Mouse (Mus musculus): Measurements from ENCODE around the gene Gpr158. TPM values are rescaled to one million over a fixed set of nuclear protein-coding genes. Genes with fewer than 3 reads are reported as not detected.

Gpr158 gene
- polyA plus RNA-seq (2012; ENCODE audit: insufficient read depth, low replicate concordance), result 0.23 TPM in 1 of 2 replicates, not detected in the other

GRCm38 (mm10) chr2:21367345-21368111, at the start of gene Gpr158:
Gpr158 (plus strand) TSS chr2:21367542.
- H3K4me3 ChIP-seq (replicated peaks), result peak within 1 kb of the TSS; percentile 23
- TF ChIP-seq GATA1 (IDR thresholded peaks at IDR 0.05; ENCODE audit: borderline replicate concordance, low read length) (no peak), FLI1 (IDR thresholded peaks at IDR 0.05; ENCODE audit: low read length) (no peak)
- H3K4me1 ChIP-seq, result peaks cover 8% of the 10 kb centered on the region; the same call in 1 of the 2 replicates
- no peaks in the 10 kb centered on the region for H3K36me3 ChIP-seq (replicated peaks; ENCODE audit: low read length)
- peaks cover 22% of the 10 kb centered on the region for H3K27me3 ChIP-seq (replicated peaks)
- H3K9me3 ChIP-seq, result peaks cover 21% of the 10 kb centered on the region; the same call in 1 of the 2 replicates

- Histone ChIP-seq H3K4me1 (no peaks in the 10 kb centered on the region), H3K9me3 (no peaks in the 10 kb centered on the region), H3K36me3 (replicated peaks; ENCODE audit: low read length) (no peaks in the 10 kb centered on the region), H3K27me3 (replicated peaks) (no peaks in the 10 kb centered on the region), H3K4me3 (replicated peaks) (no peak overlapping the region)
- no peak for TF ChIP-seq FLI1 (IDR thresholded peaks at IDR 0.05; ENCODE audit: low read length)
- TF ChIP-seq GATA1 (IDR thresholded peaks at IDR 0.05; ENCODE audit: borderline replicate concordance, low read length), result no peak
These were observed 23.5 kb upstream of the Gpr158 start for GRCm38 (mm10) chr2:21343821-21344220.

GRCm38 (mm10) chr2:21368351-21369170, 1.2 kb downstream of the Gpr158 start:
- Histone ChIP-seq H3K9me3 (peaks cover 21% of the 10 kb centered on the region; the same call in 1 of the 2 replicates), H3K36me3 (replicated peaks; ENCODE audit: low read length) (no peaks in the 10 kb centered on the region), H3K4me3 (replicated peaks) (no peak overlapping the region), H3K27me3 (replicated peaks) (peaks cover 22% of the 10 kb centered on the region), H3K4me1 (peaks cover 8% of the 10 kb centered on the region; the same call in 1 of the 2 replicates)
- no peak for TF ChIP-seq GATA1 (IDR thresholded peaks at IDR 0.05; ENCODE audit: borderline replicate concordance, low read length)
- no peak for TF ChIP-seq FLI1 (IDR thresholded peaks at IDR 0.05; ENCODE audit: low read length)

- TF ChIP-seq GATA1 (IDR thresholded peaks at IDR 0.05; ENCODE audit: borderline replicate concordance, low read length), result no peak
- TF ChIP-seq FLI1 (IDR thresholded peaks at IDR 0.05; ENCODE audit: low read length), result no peak
- H3K4me1 ChIP-seq, result peaks cover 8% of the 10 kb centered on the region; the same call in 1 of the 2 replicates
- no peak overlapping the region for H3K4me3 ChIP-seq (replicated peaks)
- peaks cover 17% of the 10 kb centered on the region; the same call in 1 of the 2 replicates for H3K9me3 ChIP-seq
- H3K27me3 ChIP-seq (replicated peaks), result peaks cover 22% of the 10 kb centered on the region
- H3K36me3 ChIP-seq (replicated peaks; ENCODE audit: low read length), result no peaks in the 10 kb centered on the region
These were observed 1.8 kb downstream of the Gpr158 start for GRCm38 (mm10) chr2:21369171-21369485.

- Histone ChIP-seq H3K4me3 (replicated peaks) (no peak overlapping the region), H3K27me3 (replicated peaks) (peaks cover 22% of the 10 kb centered on the region), H3K9me3 (peaks cover 16% of the 10 kb centered on the region; the same call in 1 of the 2 replicates), H3K36me3 (replicated peaks; ENCODE audit: low read length) (no peaks in the 10 kb centered on the region), H3K4me1 (peaks cover 8% of the 10 kb centered on the region; the same call in 1 of the 2 replicates)
- TF ChIP-seq GATA1 (IDR thresholded peaks at IDR 0.05; ENCODE audit: borderline replicate concordance, low read length) (no peak), FLI1 (IDR thresholded peaks at IDR 0.05; ENCODE audit: low read length) (no peak)
These were observed 2.2 kb downstream of the Gpr158 start for GRCm38 (mm10) chr2:21369556-21369955.

- Histone ChIP-seq H3K27me3 (replicated peaks) (no peaks in the 10 kb centered on the region), H3K4me3 (replicated peaks) (no peak overlapping the region), H3K9me3 (no peaks in the 10 kb centered on the region), H3K36me3 (replicated peaks; ENCODE audit: low read length) (no peaks in the 10 kb centered on the region), H3K4me1 (no peaks in the 10 kb centered on the region)
- TF ChIP-seq GATA1 (IDR thresholded peaks at IDR 0.05; ENCODE audit: borderline replicate concordance, low read length) (no peak), FLI1 (IDR thresholded peaks at IDR 0.05; ENCODE audit: low read length) (no peak)
These were observed 12.2 kb downstream of the Gpr158 start for GRCm38 (mm10) chr2:21379516-21379915.

DNA sequence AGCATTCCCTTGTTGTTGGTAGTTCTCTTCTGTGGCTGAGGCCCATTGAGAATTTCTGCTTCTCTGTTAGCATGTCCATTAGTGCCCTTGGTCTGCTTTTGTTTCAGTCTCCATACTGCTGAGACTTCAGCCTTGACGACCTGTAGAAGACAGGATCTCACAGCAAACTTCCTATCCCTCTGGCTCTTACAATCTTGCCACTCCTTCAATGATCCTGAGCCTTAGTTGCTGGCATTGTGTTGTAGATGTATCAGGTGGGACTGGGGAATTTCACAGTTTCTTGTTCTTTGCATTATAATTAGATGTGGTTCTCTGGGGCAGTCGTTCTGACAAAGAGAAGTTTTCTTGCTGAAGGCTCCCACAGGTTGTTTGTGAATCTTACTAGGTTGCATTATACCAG, 25.4 kb downstream of the Gpr158 start:
- Histone ChIP-seq H3K36me3 (replicated peaks; ENCODE audit: low read length) (no peaks in the 10 kb centered on the region), H3K27me3 (replicated peaks) (no peaks in the 10 kb centered on the region), H3K9me3 (no peaks in the 10 kb centered on the region), H3K4me3 (replicated peaks) (no peak overlapping the region), H3K4me1 (no peaks in the 10 kb centered on the region)
- TF ChIP-seq FLI1 (IDR thresholded peaks at IDR 0.05; ENCODE audit: low read length), result no peak
- TF ChIP-seq GATA1 (IDR thresholded peaks at IDR 0.05; ENCODE audit: borderline replicate concordance, low read length), result no peak

GRCm38 (mm10) chr2:21397347-21397746, 30.0 kb downstream of the Gpr158 start:
- Histone ChIP-seq H3K4me3 (replicated peaks) (no peak overlapping the region), H3K36me3 (replicated peaks; ENCODE audit: low read length) (no peaks in the 10 kb centered on the region), H3K9me3 (no peaks in the 10 kb centered on the region), H3K4me1 (no peaks in the 10 kb centered on the region), H3K27me3 (replicated peaks) (no peaks in the 10 kb centered on the region)
- TF ChIP-seq FLI1 (IDR thresholded peaks at IDR 0.05; ENCODE audit: low read length), result no peak

GRCm38 (mm10) chr2:21399657-21400056, 32.3 kb downstream of the Gpr158 start:
- Histone ChIP-seq H3K36me3 (replicated peaks; ENCODE audit: low read length) (no peaks in the 10 kb centered on the region), H3K27me3 (replicated peaks) (no peaks in the 10 kb centered on the region), H3K9me3 (no peaks in the 10 kb centered on the region), H3K4me1 (no peaks in the 10 kb centered on the region), H3K4me3 (replicated peaks) (no peak overlapping the region)
- no peak for TF ChIP-seq FLI1 (IDR thresholded peaks at IDR 0.05; ENCODE audit: low read length)
- no peak for TF ChIP-seq GATA1 (IDR thresholded peaks at IDR 0.05; ENCODE audit: borderline replicate concordance, low read length)

- Histone ChIP-seq H3K4me1 (no peaks in the 10 kb centered on the region), H3K9me3 (no peaks in the 10 kb centered on the region), H3K27me3 (replicated peaks) (no peaks in the 10 kb centered on the region), H3K4me3 (replicated peaks) (no peak overlapping the region), H3K36me3 (replicated peaks; ENCODE audit: low read length) (no peaks in the 10 kb centered on the region)
- no peak for TF ChIP-seq GATA1 (IDR thresholded peaks at IDR 0.05; ENCODE audit: borderline replicate concordance, low read length)
These were observed 38.3 kb downstream of the Gpr158 start for GRCm38 (mm10) chr2:21405617-21406016.
